Mouse (Mus musculus): ENCODE data around the gene Slc9a3r1.

Slc9a3r1 gene

GRCm38 (mm10) chr11:115189304-115189703 lies 26.2 kb downstream of the Slc9a3r1 start:
- no peak for DNase-seq (ENCODE audit: low read depth, low spot score)

DNA sequence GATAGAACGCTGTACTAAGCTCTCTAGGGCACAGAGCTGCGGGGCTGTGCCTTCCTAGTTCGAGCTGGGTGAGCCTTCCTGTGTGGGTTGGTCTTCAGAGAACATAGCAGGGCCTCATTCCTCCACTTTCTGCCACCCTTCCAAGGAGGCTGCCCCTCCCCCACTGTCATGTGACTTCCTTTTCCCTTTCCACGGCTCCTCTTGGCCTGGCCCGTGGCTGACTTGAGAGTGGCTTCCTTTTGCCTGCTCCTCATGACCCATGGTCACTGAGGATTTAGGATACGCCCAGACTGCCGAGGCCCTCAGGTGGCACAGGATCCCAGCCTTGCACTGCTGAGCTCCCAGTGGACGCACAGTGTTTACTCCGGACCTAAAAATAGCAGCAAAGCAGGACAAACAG lies 29.0 kb downstream of the Slc9a3r1 start:
- DNase-seq (ENCODE audit: low read depth, low spot score): no peak

DNA sequence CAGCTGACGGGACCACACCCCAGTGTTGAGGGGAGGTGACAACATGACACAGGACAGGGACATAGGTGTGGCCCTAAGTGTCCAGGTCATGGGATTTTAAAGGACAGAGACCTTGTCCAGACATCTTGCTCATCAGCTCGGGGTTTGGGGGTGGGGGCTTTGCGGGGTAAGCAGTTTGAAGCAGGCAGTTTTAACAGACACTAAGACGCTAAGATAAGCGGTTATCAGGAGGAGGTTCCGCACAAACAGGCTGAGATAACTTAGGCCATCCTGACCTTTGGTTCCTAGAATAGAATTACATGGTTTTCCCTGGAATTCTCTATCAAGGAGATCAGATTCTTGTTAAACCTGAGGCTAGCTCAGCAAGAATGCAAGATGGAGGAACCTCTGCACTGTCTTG lies 31.6 kb downstream of the Slc9a3r1 start:
- DNase-seq (ENCODE audit: low read depth, low spot score): no peak

DNA sequence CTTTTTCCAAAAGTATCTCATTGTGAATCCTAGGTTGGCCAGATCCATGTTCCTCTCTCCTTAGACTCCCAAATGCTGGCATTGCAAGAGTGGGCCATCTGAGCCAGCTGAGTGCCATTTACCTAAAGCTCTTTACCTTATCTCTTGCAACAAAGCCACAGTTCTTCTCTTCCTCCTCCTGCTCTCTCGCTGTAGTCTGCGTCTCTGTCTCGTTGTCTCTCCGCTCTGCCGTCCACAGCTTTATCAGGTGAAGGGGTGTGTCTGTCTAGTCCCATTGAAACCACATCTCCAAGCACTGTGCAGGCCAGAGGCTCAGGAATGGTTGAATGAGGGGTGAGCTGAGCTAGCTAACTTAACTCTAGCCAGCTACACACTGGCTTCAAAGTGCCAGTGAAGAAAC lies 32.8 kb downstream of the Slc9a3r1 start:
- DNase-seq (ENCODE audit: low read depth, low spot score): no peak

GRCm38 (mm10) chr11:115197558-115197957 lies 34.4 kb downstream of the Slc9a3r1 start:
- DNase-seq (ENCODE audit: low read depth, low spot score): no peak

DNA sequence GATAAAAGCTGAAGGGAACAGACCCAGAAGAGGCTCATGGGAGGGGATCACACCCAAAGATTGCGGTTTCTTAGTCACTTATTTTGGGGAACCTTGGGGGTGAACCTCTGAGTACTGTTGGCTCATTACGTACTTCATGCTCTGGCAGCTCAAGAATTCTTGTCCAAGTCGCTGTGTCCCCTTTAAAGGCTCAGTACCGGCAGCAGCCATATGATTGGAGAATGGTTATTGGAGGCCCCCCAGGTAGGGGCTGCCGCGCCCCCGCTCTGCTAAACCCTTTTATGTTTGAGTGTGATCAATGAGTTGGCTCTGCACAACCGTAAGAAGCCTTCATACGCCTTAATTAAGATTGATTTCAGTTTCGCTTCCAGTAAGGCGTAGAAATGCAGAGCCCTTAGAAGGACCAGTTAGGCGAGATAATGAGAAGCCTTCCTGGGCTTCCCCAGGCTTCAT lies 35.8 kb downstream of the Slc9a3r1 start:
- DNase-seq (ENCODE audit: low read depth, low spot score): no peak

- DNase-seq (ENCODE audit: low read depth, low spot score): no peak
Measured at GRCm38 (mm10) chr11:115200520-115200919, 37.4 kb downstream of the Slc9a3r1 start.

DNA sequence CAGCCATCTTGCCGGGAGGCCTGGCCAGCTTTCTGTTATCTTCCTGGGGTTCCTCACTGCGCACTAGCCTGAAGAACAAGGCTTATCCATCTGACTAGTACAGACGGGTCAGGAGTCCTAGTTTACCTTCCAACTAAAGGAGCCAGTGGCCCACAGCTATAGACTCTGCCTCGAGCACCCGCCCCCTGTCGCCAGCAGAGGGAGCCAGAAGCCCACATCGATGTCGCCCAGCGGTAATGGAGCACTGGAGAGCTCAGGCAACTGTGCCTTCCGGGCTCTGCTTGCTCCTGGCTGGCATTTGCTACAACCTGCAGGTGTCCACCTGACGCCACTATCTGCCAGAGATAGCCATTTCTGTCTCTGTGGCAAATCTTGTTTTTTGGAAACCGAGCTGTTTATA lies 39.2 kb downstream of the Slc9a3r1 start:
- peak; percentile 73 for DNase-seq (ENCODE audit: low read depth, low spot score)

GRCm38 (mm10) chr11:115202756-115203155 lies 39.6 kb downstream of the Slc9a3r1 start:
- no peak for DNase-seq (ENCODE audit: low read depth, low spot score)

DNA sequence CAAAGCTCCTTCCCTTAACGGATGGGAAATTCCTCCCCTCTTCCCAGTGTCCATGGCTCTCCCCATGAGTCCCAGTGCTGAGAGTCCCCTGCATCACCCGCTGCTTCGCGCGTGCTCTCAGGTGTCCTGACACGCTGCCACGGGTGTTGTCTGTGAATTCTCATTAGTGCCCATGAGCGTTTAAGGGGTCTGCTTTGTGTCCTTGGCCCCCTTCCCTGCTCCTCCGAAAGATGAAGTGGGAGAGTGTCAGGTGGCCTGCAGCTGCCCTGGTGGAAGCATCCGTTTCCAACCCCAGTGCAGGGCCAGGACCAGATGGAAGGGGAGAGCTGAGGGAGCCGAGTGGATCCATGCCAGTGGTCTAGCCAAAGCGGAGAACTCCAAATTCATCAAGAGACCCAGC lies 45.0 kb downstream of the Slc9a3r1 start:
- DNase-seq (ENCODE audit: low read depth, low spot score): no peak

DNA sequence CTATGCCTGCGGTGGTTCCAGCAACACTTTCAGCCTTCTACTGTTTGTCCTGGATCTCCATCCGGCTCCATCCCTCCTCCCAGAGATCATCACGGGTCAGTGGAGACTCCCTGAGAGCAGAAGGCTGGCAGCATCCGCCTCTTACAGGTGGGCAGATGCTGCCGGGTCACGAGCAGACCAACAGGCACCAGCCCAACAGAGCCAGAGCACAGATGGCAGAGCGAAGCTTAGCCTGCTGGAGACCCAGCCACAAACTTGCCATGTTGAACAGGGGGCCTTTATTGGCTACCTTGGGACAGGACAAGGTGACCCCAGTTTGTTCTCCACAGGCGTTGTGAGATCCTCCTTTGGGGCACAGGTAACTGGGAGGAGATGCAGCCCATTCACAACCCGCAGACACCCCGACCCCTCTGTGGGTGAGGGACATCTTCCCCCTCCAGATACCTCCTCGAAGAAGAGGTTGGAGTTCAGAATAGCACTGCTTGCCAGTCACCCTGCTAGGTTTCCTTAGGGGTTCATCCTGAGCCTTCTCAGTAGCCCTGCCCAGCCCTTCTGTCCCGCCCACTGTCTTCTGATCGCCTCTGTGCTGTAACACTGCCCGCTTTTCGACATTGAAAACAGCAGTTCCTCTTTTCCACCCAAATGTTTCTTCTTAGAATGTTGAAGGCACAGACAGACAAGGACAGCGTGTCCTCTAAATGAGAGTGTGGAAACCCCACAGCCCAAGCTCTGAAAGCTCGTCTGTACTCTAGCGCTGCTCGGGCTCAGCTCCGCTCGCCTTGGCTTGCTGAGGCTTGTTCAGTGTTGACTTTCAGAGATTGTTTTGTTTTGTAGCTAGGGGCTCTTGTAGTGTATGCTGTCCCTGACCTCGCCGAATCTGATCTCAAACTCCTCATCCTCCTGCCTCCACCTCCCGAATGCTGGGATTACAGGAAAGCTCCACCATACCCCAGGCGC lies 45.9 kb downstream of the Slc9a3r1 start:
- no peak for DNase-seq (ENCODE audit: low read depth, low spot score)

DNA sequence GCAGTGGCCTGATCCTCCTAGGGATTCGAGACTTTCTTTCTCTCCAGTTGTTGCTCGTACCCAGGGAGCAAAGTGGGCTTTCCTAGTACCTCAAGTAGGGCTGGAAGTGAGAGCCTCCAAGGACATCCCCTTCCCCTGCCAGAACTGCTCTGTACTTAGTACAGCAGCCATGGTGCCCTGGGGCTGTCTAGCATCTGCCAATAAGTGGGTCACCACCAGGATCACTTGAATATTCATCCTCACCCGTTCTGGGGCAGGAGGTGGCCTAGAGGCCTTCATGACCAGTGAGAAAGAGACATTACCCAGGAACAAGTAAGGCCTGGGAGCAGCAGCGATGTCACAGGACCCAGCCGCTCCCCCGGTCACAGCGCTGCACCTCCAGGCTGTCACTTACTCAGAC lies 46.8 kb downstream of the Slc9a3r1 start:
- DNase-seq (ENCODE audit: low read depth, low spot score): no peak

GRCm38 (mm10) chr11:115212116-115212515 lies 49.0 kb downstream of the Slc9a3r1 start:
- DNase-seq (ENCODE audit: low read depth, low spot score): no peak

GRCm38 (mm10) chr11:115215123-115215522 lies 52.0 kb downstream of the Slc9a3r1 start:
- no peak for DNase-seq (ENCODE audit: low read depth, low spot score)

DNA sequence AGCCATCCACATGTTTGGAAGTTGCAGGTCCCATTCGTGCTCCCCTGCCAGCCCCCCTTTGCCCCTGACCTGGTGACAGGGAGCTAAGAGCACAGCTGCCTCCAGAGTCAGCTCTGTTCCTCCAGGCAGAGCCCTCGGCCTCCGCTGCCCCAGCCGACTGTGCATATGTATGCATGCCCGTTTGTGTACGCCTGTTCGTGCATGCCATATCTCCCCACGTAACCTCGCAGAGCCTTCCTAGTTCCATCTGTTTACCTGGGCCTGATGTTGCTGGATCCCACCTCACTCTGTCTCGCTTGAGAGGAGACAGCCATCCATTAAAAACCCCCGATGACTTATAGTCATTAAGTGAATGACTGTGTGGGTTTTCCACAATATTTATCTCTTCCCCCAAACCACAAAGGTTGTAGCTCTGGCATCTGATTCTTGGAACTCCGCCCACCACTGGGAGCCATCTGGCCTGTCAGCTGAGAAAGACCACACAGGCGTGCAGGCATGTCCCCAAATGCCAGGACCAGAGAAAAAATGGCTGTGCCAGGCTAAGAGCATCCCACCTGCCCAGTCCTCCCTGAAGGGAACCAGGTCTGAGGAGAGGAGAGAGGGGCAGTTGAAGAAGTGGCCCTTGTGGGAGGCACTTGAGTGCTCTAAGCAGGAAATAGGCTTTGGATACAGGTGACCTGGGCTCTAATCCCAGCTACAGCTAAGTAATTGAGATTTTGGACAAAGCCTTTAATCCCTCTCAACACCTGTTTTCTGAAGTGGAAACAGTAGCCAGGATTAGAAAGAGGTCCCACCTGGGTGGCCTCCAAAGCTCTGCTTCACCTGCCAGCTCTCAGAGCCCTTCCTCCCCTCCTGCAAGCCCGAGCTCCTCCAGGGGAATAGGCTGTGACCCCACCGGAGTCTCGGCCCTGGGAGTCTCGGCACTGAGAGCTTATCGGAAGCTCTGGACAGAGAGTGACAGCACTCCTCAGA lies 54.6 kb downstream of the Slc9a3r1 start:
- DNase-seq (ENCODE audit: low read depth, low spot score): no peak

- DNase-seq (ENCODE audit: low read depth, low spot score): no peak
Measured at GRCm38 (mm10) chr11:115219263-115219662, 56.1 kb downstream of the Slc9a3r1 start.

- DNase-seq (ENCODE audit: low read depth, low spot score): no peak
Measured at GRCm38 (mm10) chr11:115219685-115220084, 56.5 kb downstream of the Slc9a3r1 start.

GRCm38 (mm10) chr11:115222077-115222476 lies 58.9 kb downstream of the Slc9a3r1 start:
- no peak for DNase-seq (ENCODE audit: low read depth, low spot score)

- no peak for DNase-seq (ENCODE audit: low read depth, low spot score)
Measured at GRCm38 (mm10) chr11:115222570-115222969, 59.4 kb downstream of the Slc9a3r1 start.

DNA sequence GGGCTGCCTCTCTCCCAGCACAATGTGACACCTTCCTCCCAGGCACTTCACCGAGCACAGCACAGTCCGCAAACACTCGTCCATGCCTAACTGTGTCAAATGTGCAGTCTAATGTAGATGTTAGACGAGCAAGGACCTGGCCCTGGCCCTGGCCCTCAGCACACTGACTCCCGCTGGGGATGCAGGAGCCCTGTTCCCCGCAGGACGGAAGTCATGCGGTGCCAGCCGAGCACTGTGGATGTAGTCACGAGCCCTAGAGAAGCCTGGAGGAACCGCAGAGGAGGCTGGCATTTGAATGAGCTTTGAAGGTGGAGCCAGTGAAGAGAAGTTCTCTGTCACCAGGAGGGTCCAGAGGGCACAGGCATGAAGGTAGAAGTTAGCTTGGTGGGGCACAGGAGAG lies 60.3 kb downstream of the Slc9a3r1 start:
- DNase-seq (ENCODE audit: low read depth, low spot score): no peak

DNA sequence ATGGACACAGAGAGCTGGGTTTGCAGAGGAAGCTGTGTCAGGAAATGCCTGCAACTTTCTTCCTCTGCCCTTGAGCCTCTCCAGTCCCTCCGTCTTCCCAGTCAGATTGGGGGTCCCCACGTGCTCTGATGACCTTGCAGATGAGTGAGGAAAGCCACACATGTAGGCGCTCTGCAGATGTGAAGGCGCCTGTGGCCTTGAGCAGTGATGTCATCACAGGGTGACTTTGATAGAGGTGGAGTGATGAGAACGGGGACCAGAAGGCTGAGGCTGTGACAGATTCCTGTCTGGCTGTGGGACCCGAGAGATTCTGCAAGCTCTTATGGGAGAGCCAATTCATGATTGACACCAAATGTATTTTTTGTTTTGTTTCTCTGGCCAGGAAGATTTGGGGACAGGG lies 60.7 kb downstream of the Slc9a3r1 start:
- no peak for DNase-seq (ENCODE audit: low read depth, low spot score)

DNA sequence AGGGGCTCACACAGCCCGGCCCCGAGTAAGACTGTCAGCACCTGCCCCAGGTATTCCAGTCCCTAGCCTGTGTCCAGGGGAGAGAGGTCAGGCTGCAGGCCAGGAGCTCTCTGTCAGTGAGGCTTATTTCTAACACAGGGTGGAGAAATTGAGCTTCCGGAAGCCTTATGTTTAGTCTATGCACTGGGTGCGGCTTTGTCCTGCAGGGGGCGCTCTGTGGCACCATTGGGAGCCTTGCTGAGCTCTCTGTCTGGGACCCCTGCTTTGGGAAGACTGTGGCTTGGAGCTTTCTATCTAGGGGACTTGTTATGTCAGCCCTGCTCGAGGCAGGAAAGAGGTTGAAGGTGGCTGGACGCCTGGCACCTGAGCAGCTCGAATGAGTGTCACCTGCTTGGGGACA lies 61.7 kb downstream of the Slc9a3r1 start:
- peak; percentile 58 for DNase-seq (ENCODE audit: low read depth, low spot score)

Measured in retina, postnatal 7 days (tissue).